Mouse (Mus musculus): Measurements from ENCODE around the gene Dync1i1. TPM values are rescaled to one million over a fixed set of nuclear protein-coding genes. Genes with fewer than 3 reads are reported as not detected.

Gene Dync1i1
- polyA plus RNA-seq, 1 experiment from 2014 or later = 4.0 TPM

DNA sequence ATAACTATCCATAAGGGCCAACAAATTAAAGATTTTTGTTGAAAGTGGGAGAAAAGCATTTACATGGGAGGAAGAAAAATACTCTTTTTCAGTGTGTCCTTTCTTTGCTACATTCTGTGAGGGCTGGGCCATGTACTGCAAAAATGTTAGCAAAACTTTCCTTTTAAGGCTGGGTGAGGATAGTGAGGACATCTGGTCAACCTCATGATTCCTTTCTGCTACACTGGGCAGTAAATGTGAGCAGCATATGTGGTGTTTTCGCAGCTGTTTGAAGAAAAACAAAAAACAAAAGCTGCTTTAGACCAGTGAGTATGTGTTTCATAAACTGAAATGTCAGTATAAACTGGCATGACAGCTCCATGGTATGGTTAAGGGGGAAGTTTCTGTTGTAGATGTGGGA lies 9.4 kb downstream of the Dync1i1 start:
- WGBS = 85% methylated on average over 1 of the region's 1 CpGs
- Histone ChIP-seq H3K4me3 (no peak overlapping the region), H3K36me3 (replicated peaks) (no peaks in the 10 kb centered on the region), H3K9me3 (no peaks in the 10 kb centered on the region), H3K4me1 (no peaks in the 10 kb centered on the region), H3K27ac (replicated peaks) (no peak overlapping the region), H3K27me3 (replicated peaks; ENCODE audit: low read depth, poor library complexity, severe bottlenecking) (no peaks in the 10 kb centered on the region)
- no peak for DNase-seq (ENCODE audit: low spot score)

DNA sequence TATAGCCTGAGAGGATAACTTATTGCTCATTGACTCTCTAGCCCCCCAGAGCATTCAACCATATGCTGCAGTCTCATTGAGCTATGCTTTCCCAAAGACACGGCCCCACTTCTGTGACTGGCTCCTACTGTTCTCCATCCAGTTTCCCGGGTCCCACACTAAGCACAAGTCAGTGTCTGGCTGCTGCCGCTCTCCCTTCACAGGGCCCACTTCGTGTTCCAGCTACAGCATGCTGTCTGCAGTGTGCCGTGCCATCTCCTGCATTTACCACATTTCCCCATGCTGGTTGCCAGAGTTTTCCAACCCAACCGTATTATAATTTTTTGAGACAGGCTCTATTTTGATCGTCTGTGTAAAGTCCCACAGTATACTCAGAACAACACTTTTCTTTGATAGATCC lies 14.3 kb downstream of the Dync1i1 start:
- 81% methylated on average over 7 of the region's 7 CpGs for WGBS
- DNase-seq (ENCODE audit: low spot score) = no peak
- Histone ChIP-seq H3K27me3 (replicated peaks; ENCODE audit: low read depth, poor library complexity, severe bottlenecking) (no peaks in the 10 kb centered on the region), H3K9me3 (no peaks in the 10 kb centered on the region), H3K4me3 (no peak overlapping the region), H3K4me1 (no peaks in the 10 kb centered on the region), H3K36me3 (replicated peaks) (no peaks in the 10 kb centered on the region), H3K27ac (replicated peaks) (no peak overlapping the region)

DNA sequence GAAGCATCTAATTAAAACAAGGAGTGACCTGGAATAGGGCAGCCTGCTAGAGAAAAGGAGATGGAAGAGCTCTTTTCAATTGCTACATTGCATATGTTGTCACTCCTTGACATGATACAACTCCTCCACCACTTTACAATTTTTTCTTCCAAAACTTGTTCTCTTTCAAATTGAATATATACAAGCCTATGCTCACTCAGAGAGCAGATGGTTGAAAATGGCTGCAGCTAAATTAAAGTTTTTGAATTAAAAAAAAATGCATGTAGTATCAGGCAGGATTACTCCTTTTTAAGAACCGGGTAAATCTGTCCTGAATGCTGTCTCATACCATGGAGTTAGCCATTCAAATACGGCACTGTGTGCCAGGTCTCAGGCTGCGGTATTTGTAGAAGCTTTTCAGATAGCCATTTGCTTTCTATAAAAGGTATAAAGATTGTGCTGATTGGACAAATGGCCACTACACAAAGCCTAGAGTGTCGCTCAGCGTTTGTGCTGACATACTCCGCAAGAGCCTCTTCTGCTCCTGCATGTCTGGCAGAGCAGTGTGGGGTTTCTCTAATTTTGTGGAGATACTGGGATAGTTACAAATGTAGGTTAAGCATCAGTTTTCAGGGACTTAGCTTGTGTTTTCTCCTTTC lies 16.1 kb downstream of the Dync1i1 start:
- 91% methylated on average over 6 of the region's 6 CpGs for whole genome bisulfite sequencing
- Histone ChIP-seq H3K36me3 (replicated peaks) (no peaks in the 10 kb centered on the region), H3K4me1 (no peaks in the 10 kb centered on the region), H3K27ac (replicated peaks) (no peak overlapping the region), H3K9me3 (no peaks in the 10 kb centered on the region), H3K4me3 (no peak overlapping the region), H3K27me3 (replicated peaks; ENCODE audit: low read depth, poor library complexity, severe bottlenecking) (no peaks in the 10 kb centered on the region)
- no peak for DNase-seq (ENCODE audit: low spot score)

GRCm38 (mm10) chr6:5750079-5750711 lies 24.8 kb downstream of the Dync1i1 start:
- DNase-seq (ENCODE audit: low spot score) = no peak
- WGBS = 75% methylated on average over 6 of the region's 6 CpGs
- Histone ChIP-seq H3K9me3 (no peaks in the 10 kb centered on the region), H3K4me3 (no peak overlapping the region), H3K36me3 (replicated peaks) (no peaks in the 10 kb centered on the region), H3K4me1 (peaks cover 2% of the 10 kb centered on the region; the same call in 1 of the 2 replicates), H3K27ac (replicated peaks) (no peak overlapping the region), H3K27me3 (replicated peaks; ENCODE audit: low read depth, poor library complexity, severe bottlenecking) (no peaks in the 10 kb centered on the region)

DNA sequence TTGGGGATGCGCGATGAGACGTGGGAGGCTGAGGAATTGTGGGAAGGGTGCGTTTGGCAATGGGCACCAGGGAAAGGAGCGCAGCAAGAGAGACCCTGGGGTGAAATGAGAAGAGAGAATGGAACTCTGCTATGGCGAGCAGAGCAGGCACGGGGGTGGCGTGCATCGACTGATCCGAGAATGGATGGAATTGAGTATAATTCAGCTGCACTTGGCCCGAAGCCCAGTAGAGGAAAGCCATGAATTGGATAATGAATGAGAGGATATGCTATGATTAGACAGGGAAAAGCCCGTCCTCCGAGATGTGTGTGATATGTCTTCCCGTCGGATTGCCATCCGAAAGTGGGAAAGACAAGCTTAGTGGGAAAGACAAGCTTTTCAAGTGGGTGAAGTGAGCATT lies 26.7 kb downstream of the Dync1i1 start:
- H3K4me3 ChIP-seq = no peak overlapping the region
- no peaks in the 10 kb centered on the region for H3K36me3 ChIP-seq (replicated peaks)
- no peaks in the 10 kb centered on the region for H3K9me3 ChIP-seq
- H3K4me1 ChIP-seq = peaks cover 2% of the 10 kb centered on the region
- H3K27ac ChIP-seq (replicated peaks) = no peak overlapping the region
- H3K27me3 ChIP-seq (replicated peaks; ENCODE audit: low read depth, poor library complexity, severe bottlenecking) = no peaks in the 10 kb centered on the region
- 95% methylated on average over 16 of the region's 16 CpGs for WGBS
- no peak for DNase-seq (ENCODE audit: low spot score)

DNA sequence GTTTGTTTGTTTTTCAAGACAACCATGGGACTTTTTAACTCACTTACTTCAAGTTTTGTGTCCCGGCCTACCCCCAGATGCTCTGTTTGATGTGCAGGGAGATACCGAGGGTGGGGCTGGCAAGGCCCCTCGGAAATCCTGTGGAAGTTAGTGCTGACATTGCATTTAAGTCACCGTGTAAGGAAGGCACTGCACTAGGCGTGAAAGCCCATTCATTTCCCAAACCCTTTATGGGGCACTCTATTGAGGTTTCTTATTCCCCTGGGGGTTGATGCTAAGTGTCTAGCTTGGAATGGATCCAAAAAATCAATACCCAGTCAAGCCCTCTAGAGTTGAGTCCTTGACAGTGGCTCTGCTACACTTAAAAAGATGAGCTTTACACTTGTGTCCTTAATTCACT lies 27.2 kb downstream of the Dync1i1 start:
- Histone ChIP-seq H3K36me3 (replicated peaks) (no peaks in the 10 kb centered on the region), H3K4me1 (peaks cover 2% of the 10 kb centered on the region), H3K4me3 (no peak overlapping the region), H3K9me3 (no peaks in the 10 kb centered on the region), H3K27me3 (replicated peaks; ENCODE audit: low read depth, poor library complexity, severe bottlenecking) (no peaks in the 10 kb centered on the region), H3K27ac (replicated peaks) (no peak overlapping the region)
- no peak for DNase-seq (ENCODE audit: low spot score)
- WGBS = 83% methylated on average over 5 of the region's 5 CpGs

DNA sequence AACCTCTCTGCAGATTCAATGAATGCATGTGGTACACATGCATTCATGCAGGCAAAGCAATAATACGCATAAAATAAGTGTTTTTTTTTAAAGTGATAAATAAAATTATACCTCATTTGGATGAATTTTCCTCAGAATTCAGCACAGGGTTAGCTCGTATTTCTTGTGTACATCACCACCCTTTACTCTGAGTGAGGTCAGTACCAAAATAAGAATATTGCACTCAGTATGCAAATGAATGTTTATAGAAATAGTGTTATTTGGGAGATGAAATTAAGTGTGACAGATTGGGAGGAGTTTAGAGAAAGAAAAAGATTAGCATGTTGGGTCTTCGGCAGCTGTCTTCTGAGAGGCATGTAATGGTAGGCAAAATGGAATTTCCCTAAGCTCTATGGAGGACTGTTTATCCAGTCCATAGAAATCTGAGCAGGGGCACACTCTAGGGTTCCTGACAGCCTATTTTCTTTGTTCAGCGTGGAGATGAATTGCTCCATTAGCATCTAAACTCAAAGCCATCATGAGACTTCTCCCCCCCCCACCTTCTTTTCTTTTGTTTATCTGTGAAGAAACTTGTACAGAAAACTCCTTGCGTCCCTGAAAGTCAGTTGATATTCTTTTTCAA lies 31.2 kb downstream of the Dync1i1 start:
- Histone ChIP-seq H3K36me3 (replicated peaks) (no peaks in the 10 kb centered on the region), H3K9me3 (no peaks in the 10 kb centered on the region), H3K27me3 (replicated peaks; ENCODE audit: low read depth, poor library complexity, severe bottlenecking) (no peaks in the 10 kb centered on the region), H3K27ac (replicated peaks) (no peak overlapping the region), H3K4me3 (no peak overlapping the region), H3K4me1 (no peaks in the 10 kb centered on the region; the same call in 1 of the 2 replicates)
- WGBS = 63% methylated on average over 5 of the region's 5 CpGs
- no peak for DNase-seq (ENCODE audit: low spot score)

- DNase-seq (ENCODE audit: low spot score) = no peak
- 83% methylated on average over 2 of the region's 2 CpGs for WGBS
- H3K27me3 ChIP-seq (replicated peaks; ENCODE audit: low read depth, poor library complexity, severe bottlenecking) = no peaks in the 10 kb centered on the region
- H3K4me3 ChIP-seq = no peak overlapping the region
- no peaks in the 10 kb centered on the region for H3K36me3 ChIP-seq (replicated peaks)
- no peak overlapping the region for H3K27ac ChIP-seq (replicated peaks)
- H3K9me3 ChIP-seq = no peaks in the 10 kb centered on the region
- H3K4me1 ChIP-seq = no peaks in the 10 kb centered on the region
Measured at GRCm38 (mm10) chr6:5762943-5763342, 37.5 kb downstream of the Dync1i1 start.

- Histone ChIP-seq H3K36me3 (replicated peaks) (no peaks in the 10 kb centered on the region), H3K9me3 (no peaks in the 10 kb centered on the region), H3K4me1 (0 out of 2 replicates have a peak, but pooled peaks cover 2% of the 10 kb centered on the region), H3K4me3 (no peak overlapping the region), H3K27me3 (replicated peaks; ENCODE audit: low read depth, poor library complexity, severe bottlenecking) (no peaks in the 10 kb centered on the region), H3K27ac (replicated peaks) (no peak overlapping the region)
- WGBS = 69% methylated on average over 1 of the region's 1 CpGs
- no peak for DNase-seq (ENCODE audit: low spot score)
Measured at GRCm38 (mm10) chr6:5768576-5768975, 43.1 kb downstream of the Dync1i1 start.

GRCm38 (mm10) chr6:5770283-5770682 lies 44.8 kb downstream of the Dync1i1 start:
- H3K27me3 ChIP-seq (replicated peaks; ENCODE audit: low read depth, poor library complexity, severe bottlenecking) = no peaks in the 10 kb centered on the region
- 92% methylated on average over 4 of the region's 4 CpGs for WGBS
- H3K9me3 ChIP-seq = no peaks in the 10 kb centered on the region

GRCm38 (mm10) chr6:5775461-5775860 lies 50.0 kb downstream of the Dync1i1 start:
- no peak overlapping the region for H3K4me3 ChIP-seq
- 0 out of 2 replicates have a peak, but pooled peaks cover 2% of the 10 kb centered on the region for H3K4me1 ChIP-seq
- H3K27ac ChIP-seq (replicated peaks) = no peak overlapping the region
- no peaks in the 10 kb centered on the region for H3K9me3 ChIP-seq
- no peaks in the 10 kb centered on the region for H3K27me3 ChIP-seq (replicated peaks; ENCODE audit: low read depth, poor library complexity, severe bottlenecking)
- no peak for DNase-seq (ENCODE audit: low spot score)
- H3K36me3 ChIP-seq (replicated peaks) = no peaks in the 10 kb centered on the region
- WGBS = 84% methylated on average over 3 of the region's 3 CpGs

More at GRCm38 (mm10) chr6:5770283-5770682, 44.8 kb downstream of the Dync1i1 start:
- Histone ChIP-seq H3K4me3 (no peak overlapping the region), H3K27ac (replicated peaks) (no peak overlapping the region), H3K36me3 (replicated peaks) (no peaks in the 10 kb centered on the region), H3K4me1 (0 out of 2 replicates have a peak, but pooled peaks cover 2% of the 10 kb centered on the region)
- DNase-seq (ENCODE audit: low spot score) = no peak

DNA sequence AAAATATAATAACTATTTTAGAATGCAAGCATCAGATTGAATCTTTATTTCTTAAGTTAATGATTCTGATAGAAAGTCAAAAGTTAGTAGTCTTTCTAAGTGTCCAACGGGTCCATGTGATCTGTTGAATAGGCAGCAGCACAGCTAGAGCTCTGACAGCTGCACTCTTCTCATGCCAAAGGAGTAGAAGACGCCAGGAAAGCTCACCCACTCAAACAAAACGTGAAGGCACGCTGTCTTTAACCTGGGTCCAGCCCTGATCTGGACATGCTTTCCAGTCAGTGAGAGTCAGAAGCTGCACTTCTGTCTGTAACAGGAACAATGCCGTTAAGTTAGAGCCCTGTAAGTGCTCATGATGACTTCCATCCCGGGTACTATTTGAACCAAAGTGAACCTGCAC lies 56.3 kb downstream of the Dync1i1 start:
- peaks cover 10% of the 10 kb centered on the region; the same call in 1 of the 2 replicates for H3K4me1 ChIP-seq
- WGBS = 87% methylated on average over 6 of the region's 6 CpGs
- DNase-seq (ENCODE audit: low spot score) = no peak

GRCm38 (mm10) chr6:5783830-5784229 lies 58.4 kb downstream of the Dync1i1 start:
- Histone ChIP-seq H3K27ac (replicated peaks) (no peak overlapping the region), H3K9me3 (no peaks in the 10 kb centered on the region), H3K4me3 (no peak overlapping the region), H3K4me1 (peaks cover 10% of the 10 kb centered on the region; the same call in 1 of the 2 replicates), H3K27me3 (replicated peaks; ENCODE audit: low read depth, poor library complexity, severe bottlenecking) (no peaks in the 10 kb centered on the region), H3K36me3 (replicated peaks) (no peaks in the 10 kb centered on the region)
- 81% methylated on average over 14 of the region's 14 CpGs for WGBS
- DNase-seq (ENCODE audit: low spot score) = no peak

More for the DNA sequence above, 56.3 kb downstream of the Dync1i1 start:
- H3K9me3 ChIP-seq = no peaks in the 10 kb centered on the region
- no peaks in the 10 kb centered on the region for H3K36me3 ChIP-seq (replicated peaks)
- H3K27ac ChIP-seq (replicated peaks) = no peak overlapping the region
- H3K4me3 ChIP-seq = no peak overlapping the region
- H3K27me3 ChIP-seq (replicated peaks; ENCODE audit: low read depth, poor library complexity, severe bottlenecking) = no peaks in the 10 kb centered on the region
